Mouse (Mus musculus) forebrain, embryonic 11.5 days (tissue): Measurements from ENCODE around the gene Hey2. TPM values are rescaled to one million over a fixed set of nuclear protein-coding genes. Genes with fewer than 3 reads are reported as not detected.

Experiments
- ATAC-seq: fragments of 200-750 bp; cut with Nextera tagmentation; replicated peaks from 2 replicates; pipeline ENCODE4 v1.8.0; 2017; ENCODE audit warnings: moderate TSS enrichment; ENCODE audit not compliant: low FRiP score
- DNase-seq: peaks from one replicate; pipeline ENCODE4 v3.0.0-alpha.2; 2017; ENCODE audit warnings: low spot score
- H3K27ac ChIP-seq: fragments of 300-500 bp; sonication (generic); 2 replicates; pipeline ENCODE4 v1.5.1; 2014; ENCODE audit warnings: low read depth, low read length
- H3K27me3 ChIP-seq: fragments of 300-500 bp; sonication (generic); 2 replicates; pipeline ENCODE4 v1.6.1; 2014; ENCODE audit warnings: mild to moderate bottlenecking, low read length, mixed read lengths; ENCODE audit not compliant: control insufficient read depth, insufficient read depth
- H3K36me3 ChIP-seq: fragments of 300-500 bp; sonication (generic); 2 replicates; pipeline ENCODE4 v1.6.1; 2014; ENCODE audit warnings: mild to moderate bottlenecking, low read length, moderate library complexity, mixed read lengths; ENCODE audit not compliant: control insufficient read depth, insufficient read depth
- H3K4me1 ChIP-seq: fragments of 300-500 bp; sonication (generic); replicated peaks from 2 replicates; pipeline ENCODE4 v1.6.1; 2014; ENCODE audit warnings: low read length, mixed read lengths; ENCODE audit not compliant: control insufficient read depth, insufficient read depth
- H3K4me2 ChIP-seq: fragments of 300-500 bp; sonication (generic); 2 replicates; pipeline ENCODE4 v1.6.1; 2014; ENCODE audit warnings: low read depth, mild to moderate bottlenecking, low read length, moderate library complexity, mixed read lengths; ENCODE audit not compliant: severe bottlenecking
- H3K4me3 ChIP-seq: fragments of 300-500 bp; sonication (generic); 2 replicates; pipeline ENCODE4 v1.5.1; 2014; ENCODE audit warnings: low read depth, low read length
- H3K9ac ChIP-seq: fragments of 300-500 bp; sonication (generic); 2 replicates; pipeline ENCODE4 v1.6.1; 2014; ENCODE audit warnings: low read length
- H3K9me3 ChIP-seq: fragments of 300-500 bp; sonication (generic); 2 replicates; pipeline ENCODE4 v1.6.1; 2016; ENCODE audit warnings: low read length, mixed read lengths; ENCODE audit not compliant: control insufficient read depth
- WGBS: fragments of 180-500 bp; shearing (Covaris S2); extraction: QIAGEN DNeasy Blood & Tissue Kit; methylation state at CpG from one replicate; pipeline ENCODE4 v1.1.7; 2014; 5-methylcytosine and 5-hydroxymethylcytosine counted together
- polyA plus RNA-seq: library from polyadenylated mRNA; unstranded; fragments of >200 nt; fragmentation: Nextera tagmentation; extraction: Ambion mirVana; gene quantifications from 2 replicates; pipeline ENCODE4 v1.2.1, GENCODE M21; 2014

The Hey2 gene
- polyA plus RNA-seq, 1 experiment from 2014 or later: 2.4 TPM

DNA sequence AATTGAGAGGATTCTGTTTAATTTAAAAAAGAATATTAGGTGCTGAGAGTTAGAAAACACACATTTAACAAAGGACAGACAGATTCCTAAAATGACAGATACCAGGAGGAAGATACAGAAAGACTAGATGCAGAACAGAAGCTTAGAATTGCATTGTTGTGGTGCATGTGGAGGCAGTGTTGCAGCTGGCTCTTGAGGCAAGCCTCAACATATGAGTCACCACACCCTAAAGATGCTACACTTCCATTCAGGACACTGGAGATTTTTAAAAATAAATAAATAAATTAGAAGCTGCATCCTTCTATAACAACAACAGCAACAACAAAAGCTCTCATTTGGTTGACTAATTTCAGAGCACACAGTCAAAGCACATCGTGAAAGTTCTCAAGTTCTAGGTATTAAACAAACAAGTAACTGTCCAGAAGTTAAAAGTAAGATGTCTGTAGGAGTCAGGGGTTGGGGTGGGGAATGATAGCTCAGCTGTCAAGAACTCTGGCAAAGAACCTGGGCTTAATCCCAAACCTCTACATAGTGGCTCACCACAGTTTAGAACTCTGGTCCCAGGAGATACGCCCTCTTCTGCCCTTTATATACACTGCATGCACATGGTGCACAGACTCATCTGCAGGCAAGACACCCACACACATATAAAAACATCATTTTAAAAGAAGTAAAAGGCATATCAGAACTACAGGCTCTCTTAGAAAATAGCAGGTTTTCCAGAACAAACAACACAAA, 42.7 kb downstream of the Hey2 start:
- H3K27ac ChIP-seq: no peak overlapping the region
- H3K27me3 ChIP-seq: no peaks in the 10 kb centered on the region
- H3K4me3 ChIP-seq: no peak overlapping the region
- ATAC-seq: no peak
- no peak overlapping the region for H3K9ac ChIP-seq
- no peaks in the 10 kb centered on the region; the same call in 1 of the 2 replicates for H3K4me1 ChIP-seq
- no peaks in the 10 kb centered on the region; the same call in 1 of the 2 replicates for H3K9me3 ChIP-seq
- H3K36me3 ChIP-seq: no peaks in the 10 kb centered on the region
- no peak overlapping the region for H3K4me2 ChIP-seq
- 93% methylated on average over 2 of the region's 2 CpGs for WGBS
- no peak for DNase-seq

DNA sequence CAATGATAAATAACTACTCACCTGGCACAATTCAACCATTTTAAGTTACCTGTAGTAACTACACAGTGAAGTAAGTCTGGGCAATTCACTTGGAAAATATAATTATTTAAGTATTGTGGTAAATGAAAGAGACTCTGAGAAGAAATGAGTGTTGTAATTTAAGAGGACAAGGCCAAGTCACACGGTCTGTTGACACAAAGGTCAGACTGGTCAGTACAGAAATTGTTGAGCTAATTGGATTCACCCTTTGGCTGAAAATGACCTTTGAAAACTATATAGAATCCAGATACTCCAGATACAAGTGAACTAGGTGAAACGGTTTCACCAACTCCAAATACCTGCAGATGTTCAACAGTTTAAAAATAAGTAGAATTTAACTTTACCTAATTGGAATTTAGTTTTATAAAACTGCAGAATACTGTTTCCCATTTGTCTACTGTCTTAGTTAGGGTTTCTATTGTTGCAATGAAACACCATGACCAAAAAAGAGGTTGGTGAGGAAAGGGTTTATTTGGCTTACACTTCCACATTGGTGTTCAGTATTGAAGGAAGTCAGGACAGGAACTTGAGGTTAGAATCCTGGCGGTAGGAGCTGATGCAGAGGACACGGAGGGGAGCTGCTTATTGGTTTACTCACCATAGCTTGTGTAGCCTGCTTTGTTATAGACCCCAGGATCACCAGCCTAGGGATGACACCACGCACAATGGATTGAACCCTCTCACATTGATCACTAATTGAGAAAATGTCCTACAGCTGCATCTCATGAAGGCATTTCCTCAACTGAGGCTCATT, 45.9 kb downstream of the Hey2 start:
- Histone ChIP-seq H3K9ac (no peak overlapping the region), H3K4me2 (no peak overlapping the region), H3K36me3 (no peaks in the 10 kb centered on the region), H3K4me3 (no peak overlapping the region), H3K9me3 (no peaks in the 10 kb centered on the region; the same call in 1 of the 2 replicates), H3K4me1 (no peaks in the 10 kb centered on the region), H3K27ac (no peak overlapping the region), H3K27me3 (no peaks in the 10 kb centered on the region)
- 81% methylated on average over 5 of the region's 5 CpGs for WGBS
- ATAC-seq (no peak), DNase-seq (no peak)

DNA sequence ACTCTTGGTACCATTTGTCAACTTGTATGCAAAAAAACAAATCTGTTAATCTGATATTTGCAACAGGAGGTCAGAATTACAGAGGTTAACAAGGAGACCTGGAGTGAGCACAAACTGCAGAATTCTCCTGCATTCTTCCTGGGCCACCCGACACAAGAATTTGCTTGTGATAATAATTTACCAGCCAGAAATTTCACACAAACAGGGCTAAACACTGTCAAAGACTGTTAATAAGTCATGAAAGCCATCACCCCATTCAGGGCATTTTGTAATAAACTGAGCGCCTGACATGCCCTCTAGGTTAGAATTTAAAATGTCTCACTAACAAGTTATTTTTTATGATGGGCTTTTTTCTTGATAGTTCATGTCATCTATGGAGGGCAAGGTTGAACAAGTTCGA, 51.6 kb downstream of the Hey2 start:
- no peak for ATAC-seq
- H3K27me3 ChIP-seq: no peaks in the 10 kb centered on the region
- H3K27ac ChIP-seq: no peak overlapping the region
- 93% methylated on average over 3 of the region's 3 CpGs for WGBS
- H3K4me2 ChIP-seq: no peak overlapping the region
- H3K4me1 ChIP-seq: no peaks in the 10 kb centered on the region
- DNase-seq: no peak
- H3K36me3 ChIP-seq: no peaks in the 10 kb centered on the region
- H3K4me3 ChIP-seq: no peak overlapping the region
- H3K9ac ChIP-seq: no peak overlapping the region
- H3K9me3 ChIP-seq: no peaks in the 10 kb centered on the region; the same call in 1 of the 2 replicates

DNA sequence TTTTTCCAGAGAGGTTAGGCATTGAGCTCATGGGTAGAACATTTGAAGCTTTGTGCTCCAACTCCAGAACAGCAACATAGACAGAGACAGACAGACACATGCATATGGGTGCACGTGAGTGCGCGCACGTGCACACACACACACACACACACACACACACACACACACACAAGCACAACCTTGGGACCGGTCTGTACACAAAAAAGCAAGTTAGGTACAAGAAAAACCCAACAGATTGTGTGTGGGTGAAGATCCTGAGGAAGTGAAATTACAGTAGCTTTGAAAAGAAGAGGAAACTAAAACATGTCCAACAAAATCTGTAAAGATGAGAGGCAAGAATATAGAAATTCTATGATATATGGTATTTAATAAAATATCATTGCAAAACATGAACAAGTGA, 53.1 kb downstream of the Hey2 start:
- 93% methylated on average over 5 of the region's 5 CpGs for WGBS
- no peak overlapping the region for H3K27ac ChIP-seq
- no peaks in the 10 kb centered on the region for H3K27me3 ChIP-seq
- H3K4me3 ChIP-seq: no peak overlapping the region
- DNase-seq: no peak
- H3K36me3 ChIP-seq: no peaks in the 10 kb centered on the region
- no peak for ATAC-seq
- no peak overlapping the region for H3K9ac ChIP-seq
- no peaks in the 10 kb centered on the region for H3K9me3 ChIP-seq
- no peak overlapping the region for H3K4me2 ChIP-seq
- H3K4me1 ChIP-seq: no peaks in the 10 kb centered on the region

DNA sequence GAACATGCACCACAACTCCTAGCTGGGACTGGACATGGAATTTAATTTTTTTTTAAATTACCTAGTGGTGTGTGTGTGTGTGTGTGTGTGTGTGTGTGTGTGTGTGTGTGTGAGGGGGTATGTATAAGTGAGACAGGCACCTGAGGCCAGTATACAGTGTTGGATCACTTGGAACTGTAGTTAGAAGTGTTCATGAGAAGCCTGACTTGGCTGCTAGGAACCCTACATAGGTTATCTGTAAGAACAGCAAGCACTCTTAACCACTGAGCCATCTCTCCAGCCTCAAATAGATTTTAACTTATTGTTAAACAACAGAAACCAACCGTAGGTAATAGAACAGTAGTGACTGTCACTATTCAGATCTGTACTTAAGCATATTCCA, 54.3 kb downstream of the Hey2 start:
- ATAC-seq (no peak), DNase-seq (no peak)
- H3K9ac ChIP-seq: no peak overlapping the region
- peaks cover 2% of the 10 kb centered on the region; the same call in 1 of the 2 replicates for H3K36me3 ChIP-seq
- no peak overlapping the region for H3K4me3 ChIP-seq
- H3K27ac ChIP-seq: no peak overlapping the region
- H3K27me3 ChIP-seq: no peaks in the 10 kb centered on the region
- H3K4me1 ChIP-seq: no peaks in the 10 kb centered on the region
- H3K9me3 ChIP-seq: no peaks in the 10 kb centered on the region
- 95% methylated on average over 1 of the region's 1 CpGs for WGBS
- H3K4me2 ChIP-seq: no peak overlapping the region

DNA sequence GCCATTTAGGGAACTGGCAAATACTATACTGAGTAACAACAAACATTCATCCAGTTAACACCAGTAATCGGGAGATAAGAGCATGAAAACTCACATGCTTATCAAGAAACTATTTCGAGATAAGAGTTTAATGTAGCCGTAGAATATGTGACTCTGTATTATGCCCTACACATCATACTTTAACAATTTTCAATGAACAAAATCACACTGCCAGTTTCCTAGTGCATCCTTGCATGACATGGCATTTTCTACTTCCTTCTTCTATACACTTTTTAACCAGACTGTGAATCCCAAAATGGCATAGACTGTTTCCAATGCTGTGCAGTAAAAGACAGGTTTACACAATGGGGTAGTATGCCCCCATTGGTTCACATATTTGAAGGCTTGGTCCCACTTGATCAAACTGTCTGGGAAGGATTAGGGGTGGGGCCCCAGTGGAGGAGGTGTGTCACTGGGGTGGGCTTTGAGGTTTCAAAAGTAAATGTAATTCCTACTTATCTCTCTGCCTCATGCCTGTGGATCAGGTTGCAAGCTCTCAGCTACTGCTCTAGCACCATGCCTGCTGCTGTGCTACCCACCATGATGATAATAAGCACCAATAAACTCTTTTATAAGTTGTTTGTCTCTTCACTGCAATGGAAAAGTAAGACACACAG, 54.8 kb downstream of the Hey2 start:
- H3K9ac ChIP-seq: no peak overlapping the region
- H3K4me2 ChIP-seq: no peak overlapping the region
- H3K27ac ChIP-seq: no peak overlapping the region
- no peaks in the 10 kb centered on the region for H3K9me3 ChIP-seq
- WGBS: 94% methylated on average over 3 of the region's 3 CpGs
- ATAC-seq (no peak), DNase-seq (no peak)
- H3K4me3 ChIP-seq: no peak overlapping the region
- no peaks in the 10 kb centered on the region for H3K4me1 ChIP-seq
- H3K27me3 ChIP-seq: no peaks in the 10 kb centered on the region
- H3K36me3 ChIP-seq: peaks cover 2% of the 10 kb centered on the region; the same call in 1 of the 2 replicates

DNA sequence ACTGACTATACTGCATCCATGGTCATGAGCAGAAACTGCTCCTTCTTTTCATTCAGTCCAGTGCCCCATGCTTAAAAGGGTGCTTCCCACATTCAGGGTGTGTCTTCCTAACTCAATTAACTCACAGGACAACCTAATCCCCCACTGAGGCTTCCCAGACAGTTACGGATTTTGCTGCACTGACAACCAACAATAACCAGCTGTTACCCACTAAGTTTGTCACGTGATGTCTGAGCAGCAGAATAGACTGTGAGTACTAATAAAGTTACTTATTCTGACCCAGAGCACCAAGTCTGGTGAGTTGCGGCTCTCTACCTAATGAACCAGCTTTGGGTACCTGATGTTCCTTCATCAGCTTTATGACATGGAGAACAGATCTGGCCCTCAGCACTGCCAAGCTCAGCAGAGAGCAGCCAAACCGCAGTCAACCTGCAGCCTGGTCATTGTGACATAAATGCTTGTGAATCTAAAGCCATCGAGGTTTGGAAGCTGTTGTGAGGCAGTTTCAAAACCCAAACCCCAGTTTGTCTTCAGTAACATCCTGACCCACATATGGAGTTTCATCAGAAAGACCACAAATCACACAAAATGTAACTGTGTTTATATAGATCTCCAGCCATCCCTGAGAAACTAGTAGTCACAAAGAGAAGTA, 56.4 kb downstream of the Hey2 start:
- no peaks in the 10 kb centered on the region for H3K4me1 ChIP-seq
- no peak overlapping the region for H3K4me3 ChIP-seq
- 86% methylated on average over 5 of the region's 5 CpGs for WGBS
- no peaks in the 10 kb centered on the region for H3K27me3 ChIP-seq
- H3K27ac ChIP-seq: no peak overlapping the region
- peaks cover 2% of the 10 kb centered on the region; the same call in 1 of the 2 replicates for H3K36me3 ChIP-seq
- no peak for ATAC-seq
- H3K9me3 ChIP-seq: no peaks in the 10 kb centered on the region
- no peak for DNase-seq
- no peak overlapping the region for H3K4me2 ChIP-seq
- no peak overlapping the region for H3K9ac ChIP-seq
